Mouse (Mus musculus): ENCODE measurements at regions not wholly inside any gene's neighbourhood (a gene's known extent, or its start where the extent isn't known, plus 50 kb on each side); places are given as distances from the start of the nearest gene placed in this dataset.

DNA sequence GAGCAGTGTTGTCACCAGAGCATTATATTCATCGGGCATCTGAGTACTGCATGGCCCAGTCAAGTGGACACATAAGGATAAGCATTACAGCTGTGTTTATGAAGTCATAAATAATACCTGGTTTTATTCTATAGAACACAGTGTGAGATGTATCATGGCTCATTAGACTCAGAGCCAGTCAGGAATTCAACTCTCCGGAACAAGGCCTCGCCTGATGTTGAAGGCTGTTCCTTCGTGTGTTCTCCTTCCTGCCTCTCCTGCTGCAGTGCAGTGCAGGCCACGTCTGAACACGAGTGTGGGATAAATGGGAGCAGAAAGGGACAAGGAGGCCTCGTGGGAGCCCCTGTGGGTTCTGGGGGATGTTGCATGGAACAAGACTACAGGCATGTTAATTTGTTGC is 55.6 kb upstream of the Spats2l start:
- no peaks in the 10 kb centered on the region for H3K9me3 ChIP-seq (replicated peaks)
- ATAC-seq (ENCODE audit: insufficient number of reproducible peaks, low FRiP score): no peak
- peaks cover 5% of the 10 kb centered on the region for H3K4me1 ChIP-seq (replicated peaks)
- H3K9ac ChIP-seq: no peak overlapping the region
- 78% methylated on average over 7 of the region's 7 CpGs for WGBS
- H3K4me3 ChIP-seq: no peak overlapping the region
- no peaks in the 10 kb centered on the region for H3K36me3 ChIP-seq
- H3K27me3 ChIP-seq (replicated peaks): 0 out of 2 replicates have a peak, but pooled peaks cover 5% of the 10 kb centered on the region
- H3K27ac ChIP-seq (ENCODE audit: poor library complexity, severe bottlenecking): no peak overlapping the region
- H3K4me2 ChIP-seq: no peak overlapping the region

All from heart, embryonic 12.5 days (tissue).